Mouse (Mus musculus) stomach, postnatal 0 days (tissue): Measurements from ENCODE around the gene Taf3.

ENCODE experiments used
- CTCF ChIP-seq: IDR thresholded peaks from 2 replicates; pipeline ENCODE4 v1.5.1; 2016; ENCODE audit warnings: antibody characterized with exemption, low read depth, mild to moderate bottlenecking, moderate library complexity
- EP300 ChIP-seq: optimal IDR thresholded peaks from 2 replicates; pipeline ENCODE3; 2016; ENCODE audit warnings: antibody characterized with exemption

- TF ChIP-seq EP300 = no peak
- TF ChIP-seq CTCF = no peak
These were observed 45.0 kb downstream of the Taf3 start for GRCm38 (mm10) chr2:10003358-10003757.
